Mouse (Mus musculus) spleen, postnatal 4 days (tissue): ENCODE data around the gene Fgf15.

Experiments used
- DNase-seq, 2 experiments: peaks; one replicate each; pipeline ENCODE4 v3.0.0; 2022; ENCODE audit warnings: low spot score in 2 of 2

Gene Fgf15

GRCm38 (mm10) chr7:144896294-144897218 lies at the start of gene Fgf15:
Gene Fgf15, plus strand, starts transcription at chr7:144896531.
- no peak for DNase-seq

GRCm38 (mm10) chr7:144847067-144847466 lies 49.3 kb upstream of the Fgf15 start, which contains the start of gene Fgf4:
Gene Fgf4, plus strand, starts transcription at chr7:144847367.
- DNase-seq, result no peak

- DNase-seq, result no peak
Measured at GRCm38 (mm10) chr7:144851321-144851720, 45.0 kb upstream of the Fgf15 start.

- DNase-seq, result no peak
Measured at GRCm38 (mm10) chr7:144854966-144855365, 41.4 kb upstream of the Fgf15 start.

GRCm38 (mm10) chr7:144857158-144857557 lies 39.2 kb upstream of the Fgf15 start:
- DNase-seq, result no peak

- DNase-seq, result no peak
Measured at GRCm38 (mm10) chr7:144857826-144858342, 38.4 kb upstream of the Fgf15 start.

- DNase-seq, result no peak
Measured at GRCm38 (mm10) chr7:144858702-144859101, 37.6 kb upstream of the Fgf15 start.

GRCm38 (mm10) chr7:144861056-144861768 lies 35.1 kb upstream of the Fgf15 start:
- no peak for DNase-seq

GRCm38 (mm10) chr7:144861769-144862070 lies 34.6 kb upstream of the Fgf15 start:
- no peak for DNase-seq

- no peak for DNase-seq
Measured at GRCm38 (mm10) chr7:144862126-144862525, 34.2 kb upstream of the Fgf15 start.

- no peak for DNase-seq
Measured at GRCm38 (mm10) chr7:144862712-144863111, 33.6 kb upstream of the Fgf15 start.

GRCm38 (mm10) chr7:144863196-144863595 lies 33.1 kb upstream of the Fgf15 start:
- no peak for DNase-seq

- DNase-seq, result no peak
Measured at GRCm38 (mm10) chr7:144864160-144864670, 32.1 kb upstream of the Fgf15 start.

- DNase-seq, result no peak
Measured at GRCm38 (mm10) chr7:144867161-144867560, 29.2 kb upstream of the Fgf15 start.

GRCm38 (mm10) chr7:144867602-144868001 lies 28.7 kb upstream of the Fgf15 start:
- no peak for DNase-seq

- DNase-seq, result no peak
Measured at GRCm38 (mm10) chr7:144872420-144872819, 23.9 kb upstream of the Fgf15 start.

- DNase-seq, result no peak
Measured at GRCm38 (mm10) chr7:144873160-144873559, 23.2 kb upstream of the Fgf15 start.

GRCm38 (mm10) chr7:144874226-144874625 lies 22.1 kb upstream of the Fgf15 start:
- no peak for DNase-seq

GRCm38 (mm10) chr7:144878401-144878800 lies 17.9 kb upstream of the Fgf15 start:
- no peak for DNase-seq

GRCm38 (mm10) chr7:144883106-144883505 lies 13.2 kb upstream of the Fgf15 start:
- DNase-seq, result no peak

GRCm38 (mm10) chr7:144887672-144888071 lies 8.7 kb upstream of the Fgf15 start:
- DNase-seq, result no peak

- DNase-seq, result peak in 1 of 2 experiments; percentile 53
Measured at GRCm38 (mm10) chr7:144888564-144889299, 7.6 kb upstream of the Fgf15 start.
